Mouse (Mus musculus) stomach, embryonic 15.5 days (tissue): ENCODE measurements around the gene Six5. TPM values are rescaled to one million over a fixed set of nuclear protein-coding genes. Genes with fewer than 3 reads are reported as not detected.

Experiments used
- ATAC-seq: fragments of 200-750 bp; cut with Nextera tagmentation; 2 replicates; pipeline ENCODE4 v1.8.0; 2017; ENCODE audit warnings: low read depth, moderate number of reproducible peaks, moderate TSS enrichment; ENCODE audit not compliant: insufficient read depth, low FRiP score
- H3K27ac ChIP-seq: fragments of 300-500 bp; sonication (generic); 2 replicates; pipeline ENCODE4 v1.5.1; 2015; ENCODE audit warnings: mild to moderate bottlenecking, inconsistent platforms
- H3K27me3 ChIP-seq: fragments of 300-500 bp; sonication (generic); replicated peaks from 2 replicates; pipeline ENCODE4 v1.6.1; 2015; ENCODE audit warnings: inconsistent platforms
- H3K36me3 ChIP-seq: fragments of 300-500 bp; sonication (generic); 2 replicates; pipeline ENCODE4 v1.6.1; 2015; ENCODE audit warnings: inconsistent platforms
- H3K4me1 ChIP-seq: fragments of 300-500 bp; sonication (generic); 2 replicates; pipeline ENCODE4 v1.6.1; 2015; ENCODE audit warnings: inconsistent platforms
- H3K4me2 ChIP-seq: fragments of 300-500 bp; sonication (generic); 2 replicates; pipeline ENCODE4 v1.6.1; 2015; ENCODE audit warnings: mild to moderate bottlenecking, inconsistent platforms
- H3K4me3 ChIP-seq: fragments of 300-500 bp; sonication (generic); replicated peaks from 2 replicates; pipeline ENCODE4 v1.5.1; 2015; ENCODE audit warnings: inconsistent platforms
- H3K9ac ChIP-seq: fragments of 300-500 bp; sonication (generic); 2 replicates; pipeline ENCODE4 v1.6.1; 2015; ENCODE audit warnings: inconsistent platforms
- H3K9me3 ChIP-seq: fragments of 300-500 bp; sonication (generic); 2 replicates; pipeline ENCODE4 v1.6.1; 2016; ENCODE audit warnings: inconsistent platforms
- WGBS: fragments of 180-500 bp; shearing (Covaris S2); methylation state at CpG from one replicate; pipeline ENCODE4 v1.1.7; 2015; 5-methylcytosine and 5-hydroxymethylcytosine counted together
- microRNA-seq: library from miRNA; unstranded; fragments of <30 nt; microRNA quantifications from one replicate; pipeline ENCODE4, GENCODE M21; 2016
- polyA plus RNA-seq: library from polyadenylated mRNA; unstranded; fragments of >200 nt; fragmentation: Nextera tagmentation; extraction: Ambion mirVana; gene quantifications from 2 replicates; pipeline ENCODE4 v1.2.1, GENCODE M21; 2015

The Six5 gene
- polyA plus RNA-seq, 1 experiment from 2014 or later = 10.8 TPM

DNA sequence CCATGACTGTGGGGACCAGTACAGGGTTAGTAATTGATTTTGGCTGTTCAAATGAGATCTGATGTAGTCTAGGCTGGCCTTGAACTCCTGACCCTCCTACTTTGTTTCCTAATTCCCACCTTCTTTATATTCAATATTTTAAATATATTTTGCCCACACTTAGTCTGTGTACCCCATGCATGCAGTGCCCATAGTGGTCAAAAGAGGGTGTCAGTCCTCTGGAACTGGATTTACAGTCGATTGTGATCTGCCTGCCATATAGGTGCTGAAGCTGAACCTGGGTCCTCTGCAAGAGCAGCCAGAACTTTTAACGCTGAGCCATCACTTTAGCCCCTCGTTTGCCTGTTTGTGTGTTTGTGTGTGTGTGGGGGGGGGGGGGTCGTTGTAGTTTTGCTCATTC lies 36.3 kb downstream of the Six5 start:
- Histone ChIP-seq H3K9me3 (no peaks in the 10 kb centered on the region), H3K27ac (peak overlapping the region; percentile 60), H3K36me3 (peaks cover 11% of the 10 kb centered on the region; the same call in 1 of the 2 replicates), H3K27me3 (no peaks in the 10 kb centered on the region), H3K4me2 (peak overlapping the region; percentile 87), H3K4me3 (peak overlapping the region; percentile 49), H3K4me1 (peaks cover 6% of the 10 kb centered on the region; the same call in 1 of the 2 replicates), H3K9ac (no peak overlapping the region)
- WGBS = 24% methylated on average over 4 of the region's 4 CpGs
- no peak for ATAC-seq

DNA sequence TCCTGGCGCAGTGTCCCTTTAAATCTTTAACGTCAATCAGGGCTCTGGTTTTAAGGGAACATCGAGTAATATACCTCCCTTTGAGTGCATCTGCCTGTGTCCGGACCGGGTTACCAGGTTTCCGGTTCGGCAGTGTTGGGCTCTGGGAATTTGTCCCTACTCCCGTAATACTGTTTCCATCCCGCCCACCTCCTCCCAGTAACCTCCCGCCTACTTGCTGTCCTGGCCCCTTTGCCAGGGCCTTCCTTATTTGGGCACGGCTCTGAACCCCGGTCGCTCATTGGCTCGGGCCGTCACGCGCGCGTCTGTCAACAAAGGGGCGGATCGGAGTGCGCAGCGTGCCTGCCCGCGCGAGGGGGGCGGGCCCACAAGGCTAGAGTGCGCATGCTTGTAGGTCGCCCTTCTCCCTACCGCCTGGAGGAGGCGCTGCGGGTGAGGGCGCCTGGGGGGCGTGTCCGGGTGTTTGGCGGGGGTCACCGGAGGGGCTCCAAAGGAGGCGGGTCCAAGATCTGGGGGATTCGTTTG lies 37.0 kb downstream of the Six5 start:
- ATAC-seq = peak; percentile 99
- peaks cover 18% of the 10 kb centered on the region for H3K36me3 ChIP-seq
- H3K27me3 ChIP-seq = no peaks in the 10 kb centered on the region
- H3K4me2 ChIP-seq = peak overlapping the region; percentile 87
- WGBS = under 1% methylated on average over 39 of the region's 39 CpGs
- no peak overlapping the region for H3K9ac ChIP-seq
- H3K27ac ChIP-seq = peak overlapping the region; percentile 60
- peaks cover 6% of the 10 kb centered on the region; the same call in 1 of the 2 replicates for H3K4me1 ChIP-seq
- H3K9me3 ChIP-seq = no peaks in the 10 kb centered on the region
- peak overlapping the region; percentile 49 for H3K4me3 ChIP-seq

DNA sequence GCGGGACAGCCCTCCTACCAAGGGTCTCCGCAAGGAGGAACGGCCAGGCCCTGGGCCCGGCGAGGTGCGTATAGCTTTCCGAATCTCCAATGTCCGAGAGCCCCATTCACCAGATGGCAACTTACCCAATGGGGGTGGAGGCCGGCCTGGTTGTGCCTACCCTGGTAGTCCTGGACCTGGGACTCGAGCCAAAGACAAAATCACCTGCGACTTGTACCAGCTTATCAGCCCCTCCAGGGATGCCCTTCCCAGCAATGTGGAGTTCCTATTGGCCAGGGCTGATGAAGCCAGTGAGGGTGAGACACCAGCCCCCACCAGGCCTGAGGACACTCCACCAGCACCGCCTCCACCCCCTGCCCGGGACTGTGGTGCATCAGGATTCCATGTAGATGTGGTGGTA lies 41.8 kb downstream of the Six5 start:
- no peaks in the 10 kb centered on the region for H3K9me3 ChIP-seq
- H3K4me3 ChIP-seq = no peak overlapping the region
- ATAC-seq = no peak
- H3K4me2 ChIP-seq = no peak overlapping the region
- H3K4me1 ChIP-seq = peaks cover 6% of the 10 kb centered on the region; the same call in 1 of the 2 replicates
- no peak overlapping the region for H3K9ac ChIP-seq
- WGBS = 92% methylated on average over 13 of the region's 13 CpGs
- peaks cover 41% of the 10 kb centered on the region for H3K36me3 ChIP-seq
- H3K27ac ChIP-seq = no peak overlapping the region
- no peaks in the 10 kb centered on the region for H3K27me3 ChIP-seq

DNA sequence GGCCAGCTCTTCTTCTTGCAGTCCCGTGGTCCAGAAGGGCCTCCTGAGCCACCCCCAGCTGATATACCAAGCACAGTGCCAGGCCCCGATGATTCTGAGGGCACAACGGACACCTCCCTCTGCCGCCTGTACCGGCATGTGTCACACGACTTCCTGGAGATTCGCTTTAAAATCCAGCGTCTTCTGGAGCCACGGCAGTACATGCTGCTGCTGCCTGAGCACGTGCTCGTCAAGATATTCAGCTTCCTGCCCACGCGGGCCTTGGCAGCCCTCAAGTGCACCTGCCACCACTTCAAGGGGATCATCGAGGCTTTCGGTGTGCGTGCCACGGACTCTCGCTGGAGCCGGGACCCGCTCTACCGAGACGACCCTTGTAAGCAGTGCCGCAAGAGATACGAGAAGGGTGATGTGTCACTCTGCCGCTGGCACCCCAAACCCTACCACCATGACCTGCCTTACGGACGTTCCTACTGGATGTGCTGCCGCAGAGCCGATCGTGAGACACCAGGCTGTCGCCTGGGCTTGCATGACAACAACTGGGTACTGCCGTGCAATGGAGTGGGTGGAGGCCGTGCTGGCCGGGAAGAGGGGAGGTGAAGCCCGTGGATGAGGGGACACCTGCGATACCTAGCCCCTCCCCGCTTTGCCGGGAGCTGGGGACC lies 42.4 kb downstream of the Six5 start:
- Histone ChIP-seq H3K36me3 (peaks cover 42% of the 10 kb centered on the region), H3K27ac (no peak overlapping the region), H3K9ac (no peak overlapping the region), H3K27me3 (no peaks in the 10 kb centered on the region), H3K4me3 (no peak overlapping the region), H3K9me3 (no peaks in the 10 kb centered on the region), H3K4me2 (no peak overlapping the region), H3K4me1 (peaks cover 3% of the 10 kb centered on the region; the same call in 1 of the 2 replicates)
- ATAC-seq = no peak
- WGBS = 90% methylated on average over 38 of the region's 38 CpGs

DNA sequence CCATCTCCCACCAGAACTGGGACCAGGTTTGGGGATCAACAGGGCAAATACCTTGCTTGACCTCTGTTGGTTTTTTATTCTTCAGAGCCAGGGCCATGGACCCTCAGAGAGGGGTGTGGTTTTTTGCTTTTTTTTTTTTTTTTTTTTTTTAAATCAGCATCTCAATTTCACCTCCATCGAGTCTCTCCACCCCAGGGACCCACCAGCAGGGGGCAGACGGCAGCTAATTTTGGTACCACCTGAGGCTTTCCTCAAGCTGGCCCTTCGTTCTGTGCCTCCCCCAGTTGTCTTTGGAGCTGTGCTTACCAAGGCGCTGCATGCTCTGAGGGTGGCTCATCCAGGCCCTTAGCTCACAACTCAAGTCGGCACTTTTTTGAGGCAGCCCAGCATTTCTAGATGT lies 43.0 kb downstream of the Six5 start:
- no peak for ATAC-seq
- Histone ChIP-seq H3K4me1 (no peaks in the 10 kb centered on the region), H3K27ac (no peak overlapping the region), H3K9me3 (no peaks in the 10 kb centered on the region), H3K4me3 (no peak overlapping the region), H3K4me2 (no peak overlapping the region), H3K36me3 (peaks cover 42% of the 10 kb centered on the region), H3K27me3 (no peaks in the 10 kb centered on the region), H3K9ac (no peak overlapping the region)
- WGBS = 40% methylated on average over 5 of the region's 5 CpGs

DNA sequence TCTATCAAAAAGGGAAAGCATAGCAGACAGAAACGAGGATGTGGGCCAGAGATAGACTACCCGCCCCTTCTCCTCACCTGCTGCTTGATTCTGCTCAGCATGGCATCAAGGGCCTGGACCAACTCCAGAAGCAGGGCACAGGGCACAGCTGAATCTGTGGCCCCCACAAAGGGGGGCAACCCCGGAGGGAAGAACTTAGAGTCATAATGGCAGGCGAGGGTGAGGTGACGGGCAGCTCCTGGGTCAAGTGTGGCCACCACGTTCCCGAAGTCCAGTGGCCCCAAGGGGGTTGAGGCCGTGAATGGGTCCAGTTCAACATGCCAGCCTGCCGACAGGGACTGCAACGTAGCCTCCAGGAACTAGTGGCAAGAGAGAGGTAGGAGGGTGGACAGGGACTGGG lies 52.4 kb downstream of the Six5 start:
- WGBS = 87% methylated on average over 10 of the region's 10 CpGs
- no peaks in the 10 kb centered on the region for H3K9me3 ChIP-seq
- H3K27me3 ChIP-seq = no peaks in the 10 kb centered on the region

DNA sequence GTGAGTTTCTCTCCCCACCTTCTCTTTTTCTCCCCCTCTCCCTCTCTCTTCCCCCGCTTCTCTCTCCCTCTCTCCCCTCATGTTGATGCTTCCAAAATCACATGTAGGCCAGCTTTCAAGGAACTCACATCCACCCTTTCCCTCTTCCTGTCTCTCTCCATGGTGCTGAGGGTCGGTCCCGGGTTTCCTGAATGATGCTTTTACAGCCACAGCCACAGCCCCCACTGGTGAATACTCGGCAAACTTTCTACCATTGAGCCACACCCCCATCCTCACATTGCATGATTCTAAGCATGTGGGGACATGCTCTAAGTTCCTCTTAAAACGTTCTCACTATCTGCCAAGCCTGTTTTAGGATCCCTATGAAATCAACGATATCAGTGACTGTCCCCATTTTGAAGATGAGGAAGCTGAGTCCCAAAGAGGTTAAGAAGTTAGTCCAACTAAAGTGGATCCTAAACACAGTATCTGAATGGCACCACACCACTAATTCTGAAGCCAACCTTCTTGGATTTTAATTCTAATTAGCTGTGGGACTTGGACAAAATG lies 53.2 kb downstream of the Six5 start:
- H3K4me3 ChIP-seq = no peak overlapping the region
- H3K36me3 ChIP-seq = no peaks in the 10 kb centered on the region
- H3K4me2 ChIP-seq = peak overlapping the region; percentile 69
- 43% methylated on average over 6 of the region's 6 CpGs for WGBS
- peaks cover 17% of the 10 kb centered on the region for H3K4me1 ChIP-seq
- no peaks in the 10 kb centered on the region for H3K27me3 ChIP-seq
- H3K9me3 ChIP-seq = no peaks in the 10 kb centered on the region
- H3K9ac ChIP-seq = no peak overlapping the region
- H3K27ac ChIP-seq = no peak overlapping the region
- no peak for ATAC-seq

More for the DNA sequence above, 52.4 kb downstream of the Six5 start:
- Histone ChIP-seq H3K4me1 (peaks cover 17% of the 10 kb centered on the region), H3K36me3 (no peaks in the 10 kb centered on the region), H3K27ac (no peak overlapping the region), H3K9ac (no peak overlapping the region), H3K4me2 (no peak overlapping the region), H3K4me3 (no peak overlapping the region)
- no peak for ATAC-seq

Small RNA genes within 50 kb of the gene (microRNA-seq; reads per million reads assigned to microRNA genes)
- 0.58 reads per million for gene Mir3100

Other genes with a start within 250 kb of the Six5 start
- gene Pglyrp1, start 223.3 kb upstream of the Six5 start, polyA plus RNA-seq = 58.2 and 79.2 TPM in 2 replicates
- gene Ccdc61, start 184.2 kb upstream of the Six5 start, polyA plus RNA-seq = 26.1 and 29.2 TPM in 2 replicates
- 0.63 TPM in 2 replicates for gene Nova2, start 168.7 kb upstream of the Six5 start, polyA plus RNA-seq
- not detected in 2 replicates for gene Nanos2, start 107.2 kb upstream of the Six5 start, polyA plus RNA-seq
- 2.8 and 3.7 TPM in 2 replicates for gene Mypop, start 103.3 kb upstream of the Six5 start, polyA plus RNA-seq
- 23.5 and 28.0 TPM in 2 replicates for gene Irf2bp1, start 90.5 kb upstream of the Six5 start, polyA plus RNA-seq
- gene Foxa3, start 71.1 kb upstream of the Six5 start, polyA plus RNA-seq = 30.2 and 32.7 TPM in 2 replicates
- 28.1 and 32.3 TPM in 2 replicates for gene Sympk, start 70.2 kb upstream of the Six5 start, polyA plus RNA-seq
- not detected in 2 replicates for gene Rsph6a, start 39.9 kb upstream of the Six5 start, polyA plus RNA-seq
- 13.7 and 15.1 TPM in 2 replicates for gene Dmwd, start 18.4 kb upstream of the Six5 start, polyA plus RNA-seq
- 73.9 and 77.2 TPM in 2 replicates for gene Dmpk, start 10.7 kb upstream of the Six5 start, polyA plus RNA-seq
- gene Gm4969, start 23.8 kb downstream of the Six5 start, polyA plus RNA-seq = 2.8 and 3.2 TPM in 2 replicates
- 11.6 and 12.8 TPM in 2 replicates for gene Fbxo46, start 25.3 kb downstream of the Six5 start, polyA plus RNA-seq
- gene Qpctl, start 54.7 kb downstream of the Six5 start, polyA plus RNA-seq = 13.5 and 14.7 TPM in 2 replicates
- gene Snrpd2, start 55.1 kb downstream of the Six5 start, polyA plus RNA-seq = 131 and 141 TPM in 2 replicates
- gene Gipr, start 71.5 kb downstream of the Six5 start, polyA plus RNA-seq = 2.3 and 2.9 TPM in 2 replicates
- gene Eml2, start 81.8 kb downstream of the Six5 start, polyA plus RNA-seq = 10.6 and 10.7 TPM in 2 replicates
- gene Gpr4, start 117.9 kb downstream of the Six5 start, polyA plus RNA-seq = 1.5 and 1.6 TPM in 2 replicates
- 32.3 and 34.5 TPM in 2 replicates for gene Opa3, start 133.7 kb downstream of the Six5 start, polyA plus RNA-seq
- 106 and 111 TPM in 2 replicates for gene Vasp, start 177.2 kb downstream of the Six5 start, polyA plus RNA-seq
- 0.21 and 0.33 TPM in 2 replicates for gene Ppm1n, start 185.5 kb downstream of the Six5 start, polyA plus RNA-seq
- gene Rtn2, start 188.0 kb downstream of the Six5 start, polyA plus RNA-seq = 10.6 and 13.9 TPM in 2 replicates
- 0.12 and 0.17 TPM in 2 replicates for gene Fosb, start 215.5 kb downstream of the Six5 start, polyA plus RNA-seq